Mouse (Mus musculus): ENCODE data around the gene Gm37240. TPM values are rescaled to one million over a fixed set of nuclear protein-coding genes. Genes with fewer than 3 reads are reported as not detected.

Gm37240 gene
- polyA plus RNA-seq, 1 experiment from 2014 or later = 4.6 TPM

DNA sequence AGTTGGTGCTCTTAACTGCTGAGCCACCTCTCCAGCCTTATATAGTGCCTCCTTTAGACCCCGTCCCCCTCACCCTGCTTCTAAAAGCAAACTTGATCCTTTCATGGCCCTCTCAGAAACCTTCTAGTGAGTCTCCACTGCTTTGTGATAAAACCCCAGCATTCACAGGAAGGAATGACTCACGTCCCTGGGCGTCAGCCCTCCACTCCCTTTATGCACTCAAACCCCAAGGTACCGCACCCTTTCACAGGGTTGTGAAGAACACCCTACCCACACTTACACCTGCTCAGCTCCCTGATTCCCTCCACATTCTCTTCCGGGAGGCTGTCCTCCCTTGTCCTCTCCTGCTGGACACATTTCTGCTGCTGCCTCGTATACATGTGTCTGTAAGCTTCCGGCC, 1268.3 kb downstream of the Gm37240 start:
- no peak for ATAC-seq (ENCODE audit: low read depth)
- H3K4me3 ChIP-seq (ENCODE audit: low read length) = no peak overlapping the region
- H3K9me3 ChIP-seq (ENCODE audit: control insufficient read depth, low read length) = no peaks in the 10 kb centered on the region
- no peak overlapping the region for H3K9ac ChIP-seq (ENCODE audit: low read length)
- H3K4me1 ChIP-seq (replicated peaks; ENCODE audit: control insufficient read depth, insufficient read depth, low read length) = peaks cover 5% of the 10 kb centered on the region; the same call in 1 of the 2 replicates
- H3K27me3 ChIP-seq (ENCODE audit: control insufficient read depth, insufficient read depth, low read depth, low read length) = no peaks in the 10 kb centered on the region
- no peak overlapping the region for H3K27ac ChIP-seq (ENCODE audit: low read length)
- WGBS = 92% methylated on average over 7 of the region's 7 CpGs
- no peak overlapping the region for H3K4me2 ChIP-seq (ENCODE audit: low read depth, low read length)
- no peaks in the 10 kb centered on the region for H3K36me3 ChIP-seq (ENCODE audit: control insufficient read depth, insufficient read depth, low read length)

DNA sequence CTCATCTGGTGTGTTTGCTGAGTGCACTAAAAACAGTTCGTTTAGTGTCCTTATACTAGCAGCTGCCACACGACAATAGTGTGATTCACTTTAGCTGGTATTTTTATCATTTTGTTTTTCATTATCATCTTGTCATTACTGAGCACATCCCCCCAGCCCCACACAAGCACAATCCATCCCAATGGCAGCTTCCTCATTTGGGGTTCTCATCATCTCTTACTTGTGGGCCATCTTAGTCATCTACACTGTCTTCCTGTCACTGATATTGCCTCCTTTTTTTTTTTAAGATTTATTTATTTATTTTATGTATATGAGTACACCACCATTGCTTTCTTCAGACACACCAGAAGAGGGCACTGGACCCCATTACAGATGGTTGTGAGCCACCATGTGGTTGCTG, 1268.7 kb downstream of the Gm37240 start:
- ATAC-seq (ENCODE audit: low read depth) = no peak
- no peak overlapping the region for H3K4me3 ChIP-seq (ENCODE audit: low read length)
- H3K27me3 ChIP-seq (ENCODE audit: control insufficient read depth, insufficient read depth, low read depth, low read length) = no peaks in the 10 kb centered on the region
- no peak overlapping the region for H3K9ac ChIP-seq (ENCODE audit: low read length)
- no peaks in the 10 kb centered on the region for H3K36me3 ChIP-seq (ENCODE audit: control insufficient read depth, insufficient read depth, low read length)
- H3K9me3 ChIP-seq (ENCODE audit: control insufficient read depth, low read length) = no peaks in the 10 kb centered on the region
- peaks cover 5% of the 10 kb centered on the region; the same call in 1 of the 2 replicates for H3K4me1 ChIP-seq (replicated peaks; ENCODE audit: control insufficient read depth, insufficient read depth, low read length)
- WGBS = 84% methylated on average over 2 of the region's 2 CpGs
- no peak overlapping the region for H3K4me2 ChIP-seq (ENCODE audit: low read depth, low read length)
- H3K27ac ChIP-seq (ENCODE audit: low read length) = no peak overlapping the region

DNA sequence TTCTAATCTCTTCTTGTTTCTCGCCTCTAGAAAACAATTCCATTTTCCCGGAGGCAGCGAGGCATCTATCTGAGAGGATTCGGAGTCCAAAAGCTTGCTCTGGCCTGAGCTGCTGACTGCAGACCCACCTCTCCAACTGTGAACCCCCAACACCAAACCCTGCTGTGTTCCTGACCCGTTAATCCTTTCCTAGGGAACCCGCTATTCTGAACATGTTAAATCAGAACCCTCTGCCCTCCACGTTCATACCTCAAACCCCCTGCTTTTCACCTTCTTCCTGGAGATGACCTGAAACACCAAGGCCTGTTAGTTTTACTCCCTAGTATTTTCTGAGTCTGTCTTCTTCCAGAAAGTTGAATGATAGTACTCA, 1271.5 kb downstream of the Gm37240 start:
- Histone ChIP-seq H3K36me3 (ENCODE audit: control insufficient read depth, insufficient read depth, low read length) (no peaks in the 10 kb centered on the region), H3K4me2 (ENCODE audit: low read depth, low read length) (no peak overlapping the region), H3K4me1 (replicated peaks; ENCODE audit: control insufficient read depth, insufficient read depth, low read length) (no peaks in the 10 kb centered on the region), H3K4me3 (ENCODE audit: low read length) (no peak overlapping the region), H3K27ac (ENCODE audit: low read length) (no peak overlapping the region), H3K27me3 (ENCODE audit: control insufficient read depth, insufficient read depth, low read depth, low read length) (no peaks in the 10 kb centered on the region), H3K9ac (ENCODE audit: low read length) (no peak overlapping the region), H3K9me3 (ENCODE audit: control insufficient read depth, low read length) (no peaks in the 10 kb centered on the region)
- no peak for ATAC-seq (ENCODE audit: low read depth)
- 42% methylated on average over 7 of the region's 7 CpGs for WGBS

DNA sequence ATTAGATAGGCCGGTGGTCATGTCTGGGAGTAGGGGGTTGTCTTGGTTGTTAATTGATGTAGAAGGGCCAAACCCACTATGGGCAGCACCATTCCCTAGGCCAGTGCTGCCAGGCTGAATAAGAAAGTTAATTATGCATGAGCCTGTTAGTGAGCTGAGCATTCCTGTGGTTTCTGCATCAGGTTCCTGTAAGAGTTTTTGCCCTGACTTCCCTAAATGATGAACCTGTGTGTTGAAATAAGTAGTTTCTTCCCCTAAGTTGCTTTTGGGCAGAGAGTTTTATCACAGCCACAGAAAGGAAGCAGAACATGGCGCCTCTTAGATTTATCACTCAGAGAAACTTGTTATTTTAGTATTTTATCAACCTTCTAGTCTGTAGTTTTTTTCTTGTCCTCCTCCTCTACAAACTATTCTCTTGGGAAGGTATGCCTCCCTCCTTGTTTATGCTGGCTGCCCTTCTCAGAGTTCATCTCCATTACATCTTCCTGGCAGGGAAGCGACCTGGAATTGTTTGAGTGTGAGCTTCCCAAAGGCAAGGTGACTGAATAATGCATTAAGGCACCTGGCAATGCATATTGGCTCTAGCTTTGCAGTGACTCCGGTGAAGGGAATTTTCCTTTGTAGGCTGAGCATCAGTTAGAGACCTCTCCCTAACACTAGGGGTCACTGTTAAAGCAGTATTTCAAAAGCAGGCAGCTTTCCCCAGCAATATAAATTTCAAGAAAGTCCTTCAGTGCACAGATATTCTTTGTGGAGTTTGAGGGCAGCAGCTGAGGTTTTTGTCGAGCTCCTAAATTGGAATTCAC, 1272.1 kb downstream of the Gm37240 start:
- no peak for ATAC-seq (ENCODE audit: low read depth)
- Histone ChIP-seq H3K27ac (ENCODE audit: low read length) (no peak overlapping the region), H3K9me3 (ENCODE audit: control insufficient read depth, low read length) (no peaks in the 10 kb centered on the region), H3K4me2 (ENCODE audit: low read depth, low read length) (no peak overlapping the region), H3K9ac (ENCODE audit: low read length) (no peak overlapping the region), H3K27me3 (ENCODE audit: control insufficient read depth, insufficient read depth, low read depth, low read length) (no peaks in the 10 kb centered on the region), H3K4me1 (replicated peaks; ENCODE audit: control insufficient read depth, insufficient read depth, low read length) (no peaks in the 10 kb centered on the region), H3K4me3 (ENCODE audit: low read length) (no peak overlapping the region), H3K36me3 (ENCODE audit: control insufficient read depth, insufficient read depth, low read length) (no peaks in the 10 kb centered on the region)
- WGBS = 25% methylated on average over 5 of the region's 5 CpGs

DNA sequence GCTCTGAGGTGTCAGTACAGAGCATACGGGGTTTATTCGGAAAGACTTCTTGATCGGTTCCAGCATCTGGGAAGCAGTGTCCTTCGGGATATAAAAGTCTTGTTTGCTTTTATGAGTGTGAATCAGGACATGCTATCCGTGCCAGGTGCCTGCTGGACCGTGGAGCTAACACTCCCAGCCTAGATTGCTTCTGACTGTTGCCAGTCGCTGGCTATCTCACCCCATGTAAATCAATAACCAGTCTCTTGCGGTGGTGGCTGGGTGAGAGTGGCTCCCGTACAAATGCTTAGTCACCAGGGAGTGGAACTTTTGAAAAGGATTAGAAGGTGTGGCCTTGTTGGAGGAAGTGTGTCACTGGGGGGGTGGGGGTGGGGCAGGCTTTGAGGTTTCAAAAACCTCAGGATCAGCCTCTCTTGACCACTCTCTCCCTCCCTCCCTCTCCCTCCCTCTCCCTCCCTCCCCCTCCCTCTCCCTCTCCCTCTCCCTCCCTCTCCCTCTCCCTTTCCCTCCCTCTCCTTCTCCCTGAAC, 1277.1 kb downstream of the Gm37240 start:
- no peak overlapping the region for H3K4me2 ChIP-seq (ENCODE audit: low read depth, low read length)
- H3K27ac ChIP-seq (ENCODE audit: low read length) = no peak overlapping the region
- no peaks in the 10 kb centered on the region for H3K4me1 ChIP-seq (replicated peaks; ENCODE audit: control insufficient read depth, insufficient read depth, low read length)
- no peak overlapping the region for H3K9ac ChIP-seq (ENCODE audit: low read length)
- no peaks in the 10 kb centered on the region for H3K9me3 ChIP-seq (ENCODE audit: control insufficient read depth, low read length)
- no peak for ATAC-seq (ENCODE audit: low read depth)
- WGBS = 66% methylated on average over 9 of the region's 9 CpGs
- no peaks in the 10 kb centered on the region for H3K27me3 ChIP-seq (ENCODE audit: control insufficient read depth, insufficient read depth, low read depth, low read length)
- H3K36me3 ChIP-seq (ENCODE audit: control insufficient read depth, insufficient read depth, low read length) = no peaks in the 10 kb centered on the region
- H3K4me3 ChIP-seq (ENCODE audit: low read length) = no peak overlapping the region

DNA sequence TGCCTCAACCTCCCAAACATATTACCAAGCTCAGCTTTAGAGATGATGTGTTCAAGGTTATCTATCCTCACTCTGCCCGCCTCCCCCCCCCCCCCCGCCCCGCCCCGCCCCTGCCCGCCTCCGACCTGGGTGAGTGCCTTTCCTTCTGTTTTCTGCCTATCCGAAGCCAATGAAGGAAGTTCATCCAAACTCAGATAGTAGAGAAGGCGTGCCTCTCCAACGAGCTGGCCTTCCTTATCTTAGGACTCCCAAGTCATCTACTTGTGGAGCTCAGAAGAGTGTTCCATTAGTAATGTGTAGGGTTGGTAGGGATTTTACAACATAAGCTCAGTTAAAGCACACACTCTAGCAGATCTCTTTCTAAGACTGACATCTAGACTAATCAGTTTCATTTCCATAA, 1284.1 kb downstream of the Gm37240 start:
- H3K36me3 ChIP-seq (ENCODE audit: control insufficient read depth, insufficient read depth, low read length) = no peaks in the 10 kb centered on the region
- no peak overlapping the region for H3K27ac ChIP-seq (ENCODE audit: low read length)
- 60% methylated on average over 5 of the region's 9 CpGs for WGBS

DNA sequence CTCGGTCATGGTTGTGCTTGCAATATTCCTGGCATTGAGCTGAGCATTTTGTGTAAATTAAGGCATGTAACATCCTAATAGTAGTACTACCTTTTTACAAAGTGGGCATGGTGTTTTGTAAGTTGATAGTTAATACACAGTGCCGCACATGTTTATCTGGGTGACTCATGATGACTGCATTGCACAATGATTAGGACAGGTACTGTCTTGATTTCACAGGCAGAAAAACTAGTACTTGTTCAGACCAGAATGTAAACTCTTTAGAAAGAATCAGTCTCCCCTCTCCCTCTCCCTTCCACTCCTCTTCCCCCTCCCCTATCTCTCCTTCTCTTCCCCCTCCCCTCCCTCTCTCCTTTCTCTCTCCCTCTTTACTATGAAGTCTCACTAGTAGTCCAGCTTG, 1284.6 kb downstream of the Gm37240 start:
- Histone ChIP-seq H3K36me3 (ENCODE audit: control insufficient read depth, insufficient read depth, low read length) (no peaks in the 10 kb centered on the region), H3K27me3 (ENCODE audit: control insufficient read depth, insufficient read depth, low read depth, low read length) (no peaks in the 10 kb centered on the region), H3K4me2 (ENCODE audit: low read depth, low read length) (no peak overlapping the region), H3K27ac (ENCODE audit: low read length) (no peak overlapping the region), H3K9ac (ENCODE audit: low read length) (no peak overlapping the region), H3K4me1 (replicated peaks; ENCODE audit: control insufficient read depth, insufficient read depth, low read length) (peaks cover 2% of the 10 kb centered on the region), H3K9me3 (ENCODE audit: control insufficient read depth, low read length) (no peaks in the 10 kb centered on the region), H3K4me3 (ENCODE audit: low read length) (no peak overlapping the region)
- 88% methylated on average over 2 of the region's 2 CpGs for WGBS
- ATAC-seq (ENCODE audit: low read depth) = no peak

More for the DNA sequence above, 1284.1 kb downstream of the Gm37240 start:
- Histone ChIP-seq H3K9me3 (ENCODE audit: control insufficient read depth, low read length) (no peaks in the 10 kb centered on the region), H3K27me3 (ENCODE audit: control insufficient read depth, insufficient read depth, low read depth, low read length) (no peaks in the 10 kb centered on the region), H3K4me2 (ENCODE audit: low read depth, low read length) (no peak overlapping the region), H3K9ac (ENCODE audit: low read length) (no peak overlapping the region), H3K4me1 (replicated peaks; ENCODE audit: control insufficient read depth, insufficient read depth, low read length) (peaks cover 2% of the 10 kb centered on the region; the same call in 1 of the 2 replicates), H3K4me3 (ENCODE audit: low read length) (no peak overlapping the region)
- no peak for ATAC-seq (ENCODE audit: low read depth)

DNA sequence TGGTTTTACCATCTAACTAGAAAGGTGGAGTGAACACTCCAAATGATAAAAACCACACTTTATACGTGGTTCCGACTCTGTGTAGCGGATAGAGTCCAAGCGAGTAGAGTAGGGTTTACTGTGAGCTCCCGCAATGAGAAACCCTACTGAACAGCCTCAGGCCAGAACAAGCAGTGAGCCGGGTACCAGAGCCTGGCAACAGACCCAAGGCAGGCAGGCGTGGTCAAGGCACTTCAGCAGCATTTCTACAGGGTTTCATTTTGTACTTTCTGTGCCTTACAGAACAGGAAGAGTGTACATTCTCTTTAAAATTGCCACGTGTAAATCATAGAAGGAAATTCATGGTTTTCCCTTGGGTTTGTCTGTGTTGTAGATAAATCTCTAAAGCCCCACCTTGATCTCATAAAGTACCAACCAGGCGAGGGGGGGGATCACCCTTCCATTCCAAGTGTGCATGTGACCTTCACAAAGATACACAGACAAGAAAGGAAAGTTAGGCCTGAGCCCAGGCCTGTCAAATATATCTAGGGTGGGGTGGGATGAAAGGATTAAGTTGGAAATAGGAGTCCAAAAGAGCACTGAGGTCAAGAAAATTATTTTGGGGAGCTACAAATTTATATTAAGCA, 1285.3 kb downstream of the Gm37240 start:
- no peak overlapping the region for H3K9ac ChIP-seq (ENCODE audit: low read length)
- no peak overlapping the region for H3K27ac ChIP-seq (ENCODE audit: low read length)
- H3K36me3 ChIP-seq (ENCODE audit: control insufficient read depth, insufficient read depth, low read length) = no peaks in the 10 kb centered on the region
- WGBS = 74% methylated on average over 9 of the region's 9 CpGs
- H3K9me3 ChIP-seq (ENCODE audit: control insufficient read depth, low read length) = no peaks in the 10 kb centered on the region
- no peak overlapping the region for H3K4me3 ChIP-seq (ENCODE audit: low read length)
- peaks cover 2% of the 10 kb centered on the region for H3K4me1 ChIP-seq (replicated peaks; ENCODE audit: control insufficient read depth, insufficient read depth, low read length)
- ATAC-seq (ENCODE audit: low read depth) = peak; percentile 21; the same call in 1 of the 2 replicates
- no peak overlapping the region for H3K4me2 ChIP-seq (ENCODE audit: low read depth, low read length)
- H3K27me3 ChIP-seq (ENCODE audit: control insufficient read depth, insufficient read depth, low read depth, low read length) = no peaks in the 10 kb centered on the region

DNA sequence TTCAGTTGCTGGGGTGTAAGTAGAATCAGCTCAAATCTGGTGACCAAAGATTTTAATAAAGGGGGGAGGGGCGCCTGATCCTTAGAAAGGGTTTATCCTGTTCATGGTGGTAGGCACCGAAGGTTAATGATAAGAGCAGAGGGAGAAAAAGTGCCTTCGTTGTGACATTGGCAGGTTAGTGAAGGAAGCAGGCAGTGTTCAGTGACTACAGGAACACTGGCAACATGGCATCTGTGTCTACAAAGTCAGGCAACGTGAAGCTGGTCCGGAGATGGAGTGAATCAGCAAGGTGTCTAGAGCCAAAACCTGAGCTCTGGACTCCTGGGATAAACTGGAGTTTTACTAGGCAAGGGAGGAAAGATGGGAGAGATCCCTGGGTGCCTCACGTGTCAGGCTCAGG, 1288.6 kb downstream of the Gm37240 start:
- H3K4me2 ChIP-seq (ENCODE audit: low read depth, low read length) = no peak overlapping the region
- no peaks in the 10 kb centered on the region for H3K36me3 ChIP-seq (ENCODE audit: control insufficient read depth, insufficient read depth, low read length)
- H3K9ac ChIP-seq (ENCODE audit: low read length) = no peak overlapping the region
- ATAC-seq (ENCODE audit: low read depth) = no peak
- H3K4me3 ChIP-seq (ENCODE audit: low read length) = no peak overlapping the region
- H3K27ac ChIP-seq (ENCODE audit: low read length) = no peak overlapping the region
- WGBS = 62% methylated on average over 6 of the region's 6 CpGs
- H3K27me3 ChIP-seq (ENCODE audit: control insufficient read depth, insufficient read depth, low read depth, low read length) = no peaks in the 10 kb centered on the region
- no peaks in the 10 kb centered on the region for H3K9me3 ChIP-seq (ENCODE audit: control insufficient read depth, low read length)
- peaks cover 11% of the 10 kb centered on the region for H3K4me1 ChIP-seq (replicated peaks; ENCODE audit: control insufficient read depth, insufficient read depth, low read length)
